Mouse (Mus musculus): ENCODE results near the gene Map3k11.

GRCm38 (mm10) chr19:5710068-5710467, 21.5 kb downstream of the Map3k11 start:
- TF ChIP-seq BHLHE40 (IDR thresholded peaks at IDR 0.05; ENCODE audit: borderline replicate concordance, low read depth, low read length) (no peak), POLR2A (IDR thresholded peaks at IDR 0.05; ENCODE audit: control insufficient read depth in 1 of 2, insufficient read depth in 1 of 2, low read depth in 1 of 2, low read length in 2 of 2, poor library complexity in 1 of 2) (no peak), TAL1 (IDR thresholded peaks at IDR 0.05; ENCODE audit: low read length) (no peak), GATA1 (IDR thresholded peaks at IDR 0.05; ENCODE audit: low read depth, low read length) (no peak), MXI1 (IDR thresholded peaks at IDR 0.05; ENCODE audit: low read depth, low read length) (no peak), CTCF (IDR thresholded peaks at IDR 0.05 in 2 of 3, conservative IDR thresholded peaks at IDR 0.05 in 1 of 3; ENCODE audit: control insufficient read depth in 1 of 3, insufficient read depth in 1 of 3, low read depth in 2 of 3, low read length in 3 of 3, poor library complexity in 1 of 3, severe bottlenecking in 1 of 3) (no peak), KAT2A (conservative IDR thresholded peaks at IDR 0.05; ENCODE audit: low read depth, low read length) (no peak), GABPA (IDR thresholded peaks at IDR 0.05; ENCODE audit: low read depth, low read length) (no peak), ZC3H11A (IDR thresholded peaks at IDR 0.05; ENCODE audit: low read depth, low read length) (no peak), USF2 (IDR thresholded peaks at IDR 0.05; ENCODE audit: borderline replicate concordance in 1 of 2, insufficient read depth in 1 of 2, low read depth in 1 of 2, low read length in 2 of 2) (no peak), POLR2AphosphoS2 (IDR thresholded peaks at IDR 0.05; ENCODE audit: low read length) (no peak), ZNF384 (IDR thresholded peaks at IDR 0.05; ENCODE audit: low read depth, low read length) (no peak), HCFC1 (IDR thresholded peaks at IDR 0.05; ENCODE audit: low read depth, low read length) (no peak), ELF1 (IDR thresholded peaks at IDR 0.05; ENCODE audit: low read depth, low read length) (no peak)
